Mouse (Mus musculus): Measurements from ENCODE around the gene Eif2b2. TPM values are rescaled to one million over a fixed set of nuclear protein-coding genes. Genes with fewer than 3 reads are reported as not detected.

Gene Eif2b2
- total RNA-seq, 2 experiments from 2014 or later, result 56.9 to 72.5 TPM

DNA sequence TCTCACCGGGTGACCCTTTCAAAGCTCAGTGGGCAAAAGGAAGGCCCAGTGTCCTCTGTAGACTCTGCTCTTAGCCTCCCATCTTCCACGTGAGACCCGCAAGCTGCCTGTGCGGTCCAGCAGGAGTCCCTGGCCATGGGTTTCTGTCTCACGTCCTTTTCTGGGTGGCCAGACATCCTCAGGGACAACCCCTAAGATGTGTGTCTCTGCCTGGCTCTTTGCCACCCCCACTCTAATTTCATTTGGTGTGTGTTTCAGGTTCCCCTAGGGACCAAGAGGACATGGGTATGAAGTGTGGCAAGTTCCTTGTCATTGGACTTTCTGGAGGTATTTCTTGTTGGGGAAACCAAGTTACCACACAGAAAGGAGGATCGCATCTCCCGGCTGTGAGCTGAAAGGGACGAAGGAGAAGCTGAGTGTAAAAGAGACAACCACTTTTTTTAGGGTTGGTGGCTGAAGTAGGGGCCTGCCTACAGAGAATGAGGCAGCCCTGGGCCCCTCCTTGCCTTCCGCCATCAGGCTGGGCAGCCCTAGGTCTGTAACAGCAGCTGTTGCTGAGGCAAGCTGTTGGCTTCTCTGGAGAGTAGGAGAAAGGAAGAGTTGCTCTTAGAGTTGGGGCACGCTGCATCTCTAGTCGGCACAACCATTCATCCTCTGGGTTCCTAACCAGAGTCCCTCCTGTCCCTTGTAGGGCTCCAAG is 25.2 kb upstream of the Eif2b2 start:
- no peak for DNase-seq (ENCODE audit: low spot score)

DNA sequence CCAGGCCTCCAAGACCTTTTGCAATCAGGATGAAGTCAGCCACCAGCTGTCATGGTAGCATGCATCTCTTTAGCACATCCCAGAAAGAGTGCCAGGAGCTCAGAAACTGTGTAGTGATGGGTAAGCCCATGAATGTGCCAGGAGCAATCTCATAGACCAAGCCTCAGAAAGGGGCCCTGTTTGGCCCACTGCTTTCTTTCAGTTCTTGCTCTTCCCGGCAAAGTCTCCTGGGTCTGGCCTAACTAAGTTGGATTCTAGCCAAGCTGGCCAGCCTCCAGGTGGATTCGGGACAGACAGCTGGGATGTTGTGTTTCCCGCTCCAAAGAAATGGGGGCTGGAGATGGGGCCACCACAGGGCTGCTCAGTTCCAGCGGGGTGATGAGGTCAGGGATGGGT is 24.7 kb upstream of the Eif2b2 start:
- DNase-seq (ENCODE audit: low spot score), result peak; percentile 91

DNA sequence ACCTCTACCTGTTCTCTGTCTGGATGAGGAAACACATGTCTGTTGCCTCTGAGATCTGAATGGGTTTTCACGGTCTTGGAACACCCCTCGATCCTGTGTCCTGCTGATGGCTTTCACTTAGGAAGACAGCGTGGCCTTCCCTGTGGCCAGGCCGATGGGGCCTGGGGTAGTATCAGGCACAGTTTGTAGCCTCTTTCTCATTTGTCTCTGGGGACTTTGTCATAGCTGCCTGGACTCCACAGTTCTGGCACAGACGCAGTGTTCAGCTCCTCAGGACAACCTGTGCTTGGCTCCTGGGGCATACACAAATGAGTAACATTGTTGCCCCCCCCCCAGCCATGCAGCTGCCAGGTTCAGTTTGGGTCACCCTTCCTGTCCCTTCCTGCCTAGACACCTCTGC is 24.2 kb upstream of the Eif2b2 start:
- peak; percentile 46 for DNase-seq (ENCODE audit: low spot score)

DNA sequence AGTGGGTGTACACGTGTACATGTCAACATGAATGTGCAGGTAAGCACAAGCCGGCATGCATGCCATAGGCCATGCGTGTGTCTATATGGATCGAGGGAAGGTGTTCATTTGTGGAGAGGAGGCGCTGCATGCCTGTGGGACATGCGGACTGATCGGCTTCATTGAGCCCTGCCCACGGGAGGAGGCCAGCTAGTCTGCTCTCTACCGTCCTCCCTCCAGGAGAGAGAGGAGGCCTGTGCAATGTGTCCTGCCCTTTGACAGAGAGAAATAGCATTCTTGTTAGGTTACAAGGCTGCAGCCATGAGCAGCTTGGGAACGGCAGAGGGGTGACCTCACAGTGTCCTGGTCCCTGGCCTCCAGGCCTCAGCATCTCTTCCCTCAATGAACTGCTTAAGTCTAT is 23.1 kb upstream of the Eif2b2 start:
- DNase-seq (ENCODE audit: low spot score), result no peak

DNA sequence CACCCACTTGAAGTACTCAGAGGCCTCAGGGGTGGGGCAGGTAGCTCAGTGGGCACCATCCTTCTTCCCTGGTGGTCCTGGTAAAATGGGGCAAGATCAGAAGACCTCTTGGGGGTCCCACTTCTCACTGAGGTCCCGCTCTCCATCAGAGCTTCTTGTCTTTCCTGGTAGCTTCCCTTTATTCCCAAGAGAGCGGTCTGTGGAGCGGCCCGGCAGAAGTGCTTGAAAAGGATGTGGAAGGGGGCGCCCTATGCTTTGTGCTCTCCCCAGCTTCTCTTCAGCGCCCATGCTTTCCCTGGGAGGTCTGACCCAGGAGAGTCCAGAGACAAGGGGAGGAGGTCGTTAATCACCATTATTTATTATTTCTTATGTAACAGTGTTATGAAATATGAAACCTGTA is 21.9 kb upstream of the Eif2b2 start:
- DNase-seq (ENCODE audit: low spot score), result no peak

DNA sequence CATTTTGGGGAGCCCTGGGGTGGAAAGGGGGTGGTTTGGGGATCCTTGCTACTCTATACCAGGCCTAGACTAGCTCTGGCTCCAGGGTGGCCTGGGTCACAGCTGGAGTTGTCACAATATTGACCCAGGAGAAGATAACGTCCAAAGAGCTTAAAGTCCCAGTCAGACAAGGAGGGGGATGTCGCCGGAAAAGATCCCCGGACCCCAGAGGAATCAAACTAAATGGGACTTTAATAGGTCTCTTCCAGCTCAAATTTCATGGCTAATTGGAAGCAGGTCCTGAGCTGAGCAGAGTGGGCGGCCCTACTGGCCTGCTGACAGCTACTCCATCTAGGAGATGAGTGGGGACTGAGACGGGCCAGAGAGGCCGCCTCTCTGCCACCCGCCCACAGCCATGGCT is 21.3 kb upstream of the Eif2b2 start:
- DNase-seq (ENCODE audit: low spot score), result no peak

DNA sequence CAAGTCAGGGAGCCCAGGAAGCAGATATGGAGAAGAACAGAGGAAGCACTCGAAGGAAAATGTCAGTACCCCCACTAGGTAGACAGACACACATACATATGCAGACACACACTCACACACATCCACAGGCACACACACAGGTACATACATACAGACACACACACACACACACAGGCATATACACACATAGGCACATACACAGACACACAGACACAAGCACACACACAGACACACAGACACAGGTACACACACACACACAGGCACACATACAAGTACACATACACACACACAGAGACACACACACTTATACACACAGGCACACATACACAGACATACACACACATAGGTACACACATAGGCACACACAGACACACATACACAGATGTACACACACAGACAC is 19.3 kb upstream of the Eif2b2 start:
- DNase-seq (ENCODE audit: low spot score), result no peak

DNA sequence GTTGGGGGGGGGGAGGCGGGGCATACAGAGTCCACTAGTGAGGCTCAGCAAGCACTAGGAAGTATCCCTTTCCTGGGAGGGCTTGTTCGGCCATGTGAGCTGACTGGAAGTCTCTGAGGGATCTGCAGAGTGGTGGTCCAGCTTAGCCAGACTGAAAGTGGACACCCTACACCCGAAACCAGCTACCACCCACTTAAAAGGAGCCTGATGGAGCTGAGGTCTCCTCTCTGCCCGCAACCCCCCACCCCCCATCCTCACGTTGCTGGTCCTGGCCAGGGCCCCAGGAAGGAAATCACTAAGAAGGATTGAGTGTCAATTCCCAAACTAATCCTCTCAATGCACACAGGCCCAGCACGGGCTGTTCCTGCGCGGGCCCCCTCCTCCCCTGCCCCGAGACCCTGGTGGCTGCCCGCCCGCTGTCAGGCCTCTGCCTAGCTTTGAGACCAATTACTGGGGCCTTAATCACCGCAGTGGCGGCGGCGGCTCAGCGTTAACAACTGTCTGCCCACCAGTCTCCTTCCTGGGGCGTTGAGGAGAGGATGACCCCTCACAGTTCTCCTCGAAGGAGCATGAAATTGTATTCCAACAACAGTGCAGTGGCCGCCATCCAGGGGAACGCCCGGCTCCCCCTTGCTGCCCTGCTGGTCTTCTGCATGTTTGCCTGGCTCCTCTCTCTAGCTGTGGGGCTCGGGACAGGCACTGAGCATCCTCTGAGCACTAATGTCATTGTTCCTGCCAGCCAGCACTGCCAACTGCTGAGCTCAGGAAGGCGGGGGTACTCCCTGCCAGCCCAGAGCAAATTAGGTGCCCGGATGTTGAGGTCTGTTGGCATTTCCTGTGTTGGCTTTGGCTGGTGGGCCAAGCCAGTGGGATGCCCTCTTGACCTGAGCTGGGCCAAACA is 18.1 kb upstream of the Eif2b2 start:
- no peak for DNase-seq (ENCODE audit: low spot score)

DNA sequence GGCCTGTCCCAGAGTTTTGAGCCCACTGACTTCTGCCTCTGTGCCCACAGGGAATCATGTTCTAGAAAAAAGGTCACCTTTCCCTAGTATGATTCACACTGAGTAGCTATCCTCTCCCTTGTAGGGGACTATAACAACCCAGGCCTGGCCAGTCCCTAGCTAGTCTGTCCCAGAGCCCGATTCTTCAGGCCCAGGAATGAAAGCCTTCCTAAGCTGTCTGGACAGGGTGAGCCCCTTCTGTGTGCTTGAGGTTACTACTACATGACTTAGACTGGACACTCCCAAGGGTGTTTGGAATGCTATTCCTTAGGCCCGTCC is 17.5 kb upstream of the Eif2b2 start:
- DNase-seq (ENCODE audit: low spot score), result no peak

DNA sequence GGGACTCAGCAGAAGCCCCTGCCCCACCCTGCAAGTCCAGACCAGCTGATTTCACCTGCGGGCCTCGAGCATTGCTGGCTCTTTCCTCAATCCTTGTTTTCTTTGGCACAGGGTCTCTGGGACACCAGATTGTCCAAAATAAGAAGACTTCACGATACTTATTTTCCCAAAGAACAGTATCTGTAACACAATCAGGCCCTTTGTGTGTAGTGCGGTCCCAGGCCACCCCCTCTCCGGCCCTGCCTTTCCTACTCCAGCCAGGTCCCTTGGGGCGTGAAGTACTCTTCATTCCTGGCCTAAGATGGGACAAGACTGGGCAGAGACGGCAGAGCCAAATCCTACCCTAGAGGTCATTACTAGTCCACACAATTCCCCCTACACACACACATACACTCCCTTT is 17.1 kb upstream of the Eif2b2 start:
- DNase-seq (ENCODE audit: low spot score), result no peak

DNA sequence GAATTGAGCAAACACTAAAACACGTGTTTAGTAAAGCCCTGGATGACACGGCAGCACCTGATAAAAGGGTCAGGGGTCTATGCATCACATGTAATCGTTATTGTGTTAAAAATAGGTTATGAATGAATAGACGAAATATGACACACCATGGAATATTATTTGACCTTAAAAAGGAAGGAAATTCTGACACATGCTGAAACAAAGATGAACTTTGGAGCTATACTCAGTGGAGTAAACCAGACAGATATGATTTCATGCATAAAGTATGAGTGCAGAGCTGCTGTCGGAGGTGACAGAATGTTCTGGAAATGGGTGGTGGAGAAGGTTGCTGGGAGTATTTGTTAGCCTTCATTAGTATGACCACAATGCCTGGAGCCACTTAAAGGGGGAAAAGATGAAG is 15.6 kb upstream of the Eif2b2 start:
- no peak for DNase-seq (ENCODE audit: low spot score)

DNA sequence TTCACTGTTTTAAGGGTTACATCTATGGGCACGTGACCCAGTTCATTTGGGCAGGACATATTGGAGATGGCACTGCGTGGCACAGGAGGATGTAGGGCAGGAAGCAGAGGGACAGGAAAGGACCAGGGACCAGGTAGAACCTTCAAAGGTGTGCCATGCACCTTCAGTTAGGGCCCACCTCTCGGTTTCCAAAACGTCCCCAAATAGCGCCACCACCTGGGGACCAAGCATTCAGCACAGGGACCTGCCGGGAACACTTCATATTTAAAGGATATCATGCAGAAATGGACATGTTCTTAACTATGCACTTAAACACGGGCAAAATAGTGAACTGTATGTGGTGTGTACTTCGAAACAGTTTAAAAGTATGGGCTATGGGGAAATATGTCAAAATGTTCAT is 15.2 kb upstream of the Eif2b2 start:
- DNase-seq (ENCODE audit: low spot score), result no peak

DNA sequence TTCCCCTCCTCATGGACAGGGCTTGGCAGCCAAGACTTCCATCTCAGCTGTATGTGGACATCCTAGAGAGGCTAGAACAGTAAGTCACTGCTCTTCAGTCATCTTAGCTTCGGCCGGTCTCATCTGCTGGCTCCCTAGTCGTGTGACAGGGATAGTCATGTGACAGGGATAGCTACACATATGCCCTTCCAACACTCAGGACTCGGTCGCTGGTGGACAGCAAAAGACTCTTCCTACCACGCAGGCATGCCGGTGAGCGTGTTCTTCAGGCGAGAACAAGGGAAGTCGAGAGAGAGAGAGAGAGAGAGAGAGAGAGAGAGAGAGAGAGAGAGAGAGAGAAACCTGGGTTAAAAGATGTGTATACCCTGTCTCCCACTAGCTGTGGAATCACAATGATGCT is 13.9 kb upstream of the Eif2b2 start:
- no peak for DNase-seq (ENCODE audit: low spot score)

DNA sequence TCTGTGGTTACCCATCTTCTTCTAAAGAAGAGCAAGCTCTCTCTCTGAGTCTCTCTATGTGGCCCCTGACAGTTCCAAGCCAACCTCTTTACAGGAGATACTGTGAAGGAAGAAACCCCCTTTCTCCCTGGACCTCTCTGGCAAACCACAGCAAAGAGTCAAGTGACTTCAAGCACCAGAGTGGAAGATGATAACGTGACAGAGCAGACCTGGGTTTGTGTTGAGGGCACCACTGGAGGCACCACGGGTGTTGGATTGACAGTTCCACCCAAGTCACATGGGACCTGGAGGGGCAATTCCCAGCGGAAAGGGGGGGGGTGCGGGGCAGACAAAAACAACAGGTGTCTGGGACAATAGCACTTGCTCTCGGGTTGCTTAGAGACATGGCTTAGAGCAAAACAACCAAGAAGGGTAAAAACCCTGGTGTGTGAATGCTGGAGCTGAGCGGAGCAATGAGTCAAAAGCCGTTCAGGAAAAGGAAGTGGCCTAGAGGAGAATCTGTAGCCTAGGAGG is 10.5 kb upstream of the Eif2b2 start:
- no peak for DNase-seq (ENCODE audit: low spot score)

DNA sequence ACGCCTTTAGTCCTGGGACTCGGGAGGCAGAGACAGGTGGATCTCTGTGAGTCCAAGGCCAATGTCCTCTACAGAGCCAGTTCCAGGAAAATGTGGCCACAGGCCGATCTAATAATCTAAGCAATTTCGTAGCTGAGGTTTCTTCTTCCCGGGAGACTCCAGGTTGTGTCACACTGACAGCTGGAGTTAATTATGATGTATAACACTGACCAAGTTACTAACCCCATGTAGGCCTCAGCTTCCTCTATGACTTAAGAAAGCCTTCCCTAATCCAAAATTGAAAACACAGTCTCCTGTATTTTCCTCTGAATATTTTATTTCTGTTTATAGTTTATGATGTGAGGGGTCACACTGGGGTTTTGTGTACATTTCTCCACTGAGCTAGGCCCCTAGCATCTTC is 4.2 kb upstream of the Eif2b2 start:
- DNase-seq (ENCODE audit: low spot score), result no peak

DNA sequence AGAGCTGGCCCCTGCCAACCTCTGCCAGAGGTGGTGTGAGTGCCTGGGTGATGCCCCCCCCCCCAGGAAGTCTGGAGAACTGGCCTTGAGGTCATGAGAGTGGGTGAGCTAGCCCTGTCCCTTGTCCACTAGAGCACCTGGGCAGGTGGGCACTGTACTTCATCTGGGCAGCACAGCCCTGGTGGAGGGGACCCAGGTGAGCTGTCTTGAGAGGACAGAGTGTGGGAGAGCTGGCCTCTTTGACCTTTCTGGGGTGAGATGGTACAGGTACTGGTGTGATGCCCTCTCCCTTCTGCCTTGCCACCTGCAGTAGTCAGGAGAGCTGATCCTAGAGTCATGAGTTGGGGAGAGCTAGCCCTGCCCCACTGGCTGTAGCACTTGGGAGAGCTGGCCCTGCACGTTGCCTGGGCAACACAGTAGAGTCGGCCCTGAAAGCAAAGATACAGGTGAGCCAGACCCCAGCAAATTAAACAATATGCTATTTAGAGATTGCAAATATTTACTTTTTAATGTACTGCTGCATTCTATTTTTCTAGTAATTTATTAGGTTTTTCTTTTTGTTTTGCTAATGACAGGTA is 1.5 kb upstream of the Eif2b2 start:
- DNase-seq (ENCODE audit: low spot score), result no peak

DNA sequence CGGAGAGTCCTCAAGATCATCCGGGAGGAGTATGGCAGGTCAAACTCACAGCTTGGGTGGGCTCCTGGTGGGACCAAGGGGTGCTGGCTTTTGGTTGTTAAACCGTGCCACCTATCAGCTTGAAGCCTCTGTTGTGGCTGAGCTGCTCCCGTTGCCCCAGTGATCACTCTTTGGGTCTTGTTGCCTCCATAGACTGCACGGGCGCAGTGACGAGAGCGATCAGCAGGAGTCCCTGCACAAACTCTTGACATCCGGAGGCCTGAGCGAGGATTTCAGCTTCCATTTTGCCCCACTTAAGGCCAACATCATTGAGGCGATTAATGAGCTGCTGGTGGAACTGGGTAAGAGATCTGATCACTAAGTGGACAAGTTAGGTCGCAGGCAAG is 617 bp downstream of the Eif2b2 start:
- no peak for DNase-seq (ENCODE audit: low spot score)

DNA sequence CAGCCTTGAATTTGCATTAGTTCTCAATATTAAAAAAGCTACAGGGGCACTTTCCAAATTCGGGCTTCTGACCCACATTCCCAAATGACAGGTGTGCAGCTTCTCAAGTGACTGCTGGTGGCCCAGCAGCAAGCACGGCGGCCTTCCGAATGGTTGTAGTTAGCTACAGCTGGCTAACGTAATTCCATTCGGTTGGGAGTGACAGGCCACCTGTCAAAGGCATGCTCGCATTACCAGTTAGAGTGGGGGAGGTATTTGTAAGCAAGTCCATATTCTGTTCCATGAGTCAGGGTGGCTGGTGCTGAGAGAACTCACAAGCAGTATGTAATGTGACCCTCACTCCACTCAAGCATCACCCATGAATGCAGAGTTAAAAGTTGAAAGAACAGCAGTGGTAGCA is 7.9 kb downstream of the Eif2b2 start:
- peak; percentile 59 for DNase-seq (ENCODE audit: low spot score)

DNA sequence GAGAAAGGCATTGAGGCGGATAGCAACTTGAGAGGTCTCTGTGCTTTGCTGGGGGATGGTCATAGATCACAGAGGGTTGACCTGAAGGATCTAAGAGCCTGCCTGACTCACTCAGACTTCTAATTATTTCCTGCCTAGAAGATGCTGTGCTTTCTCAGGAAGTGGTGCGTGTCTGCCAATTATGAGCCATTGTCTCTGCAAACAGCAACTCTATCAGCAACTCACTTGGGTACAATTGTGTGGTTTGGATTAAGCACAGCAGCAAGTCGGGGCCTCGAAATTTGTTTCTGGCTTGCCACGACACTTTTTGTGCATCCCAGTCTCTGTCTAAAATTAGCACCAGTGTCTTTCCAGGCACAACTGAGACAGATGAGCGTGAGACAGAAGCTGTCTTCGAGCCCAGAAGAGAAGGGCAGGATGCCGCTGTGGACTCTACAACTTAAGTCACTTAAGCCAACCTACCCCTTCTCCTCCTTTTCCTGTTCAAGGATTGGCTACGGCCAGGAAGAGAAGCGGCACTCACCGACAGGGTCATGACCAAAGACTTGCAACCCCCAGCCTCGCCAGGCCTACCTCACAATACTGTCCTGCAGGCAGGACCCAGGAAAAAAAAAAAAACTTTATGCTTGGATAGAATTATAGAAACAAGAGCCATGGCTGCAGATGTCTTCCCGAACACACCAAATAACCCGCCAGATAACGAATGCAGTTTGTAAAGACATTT is 8.8 kb downstream of the Eif2b2 start:
- peak; percentile 19 for DNase-seq (ENCODE audit: low spot score)

DNA sequence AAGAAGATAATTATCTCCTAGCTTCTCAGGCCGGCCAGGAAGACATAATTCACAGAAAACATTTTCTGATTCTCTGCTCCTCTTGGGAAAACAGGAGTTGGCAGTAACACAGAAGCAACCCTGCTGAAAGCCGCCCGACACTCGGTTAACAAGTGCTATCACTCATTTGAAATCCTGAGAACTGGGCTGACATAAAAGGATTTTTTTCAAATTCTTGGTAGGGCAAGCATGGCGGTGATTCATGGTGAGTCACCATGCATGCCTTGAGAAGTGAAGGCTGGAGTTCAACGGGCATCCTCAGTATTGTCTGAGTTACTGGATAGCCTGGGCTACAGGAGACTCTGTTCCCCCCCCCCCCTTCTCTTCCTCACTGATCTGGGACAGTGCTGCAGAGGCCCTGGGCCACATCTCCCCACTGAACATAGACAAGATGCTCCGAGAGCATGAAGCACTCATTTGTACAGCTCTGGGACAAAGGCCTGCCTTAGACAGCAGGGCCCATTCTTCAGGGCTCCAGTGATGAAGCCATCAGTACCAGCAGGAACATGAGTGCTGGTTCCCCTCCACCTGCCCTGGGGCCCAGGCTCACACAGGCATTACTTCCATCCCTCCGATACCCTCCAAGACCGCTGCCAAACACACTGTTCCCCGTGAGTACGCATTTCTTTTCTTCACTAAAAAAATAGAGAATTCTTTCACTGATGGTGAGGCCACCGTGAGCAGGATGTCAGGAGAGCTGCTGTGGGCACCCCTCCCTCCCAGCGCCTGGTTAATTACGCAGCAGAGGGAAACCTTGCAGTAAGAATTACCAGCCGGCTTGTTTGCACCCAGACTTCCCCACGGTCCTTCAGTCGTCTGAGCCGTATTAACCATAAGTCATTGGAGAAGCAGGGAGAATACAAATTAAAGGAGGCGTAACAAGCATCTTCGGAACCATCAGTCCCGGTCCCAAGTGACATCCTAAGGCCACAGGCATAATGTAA is 14.4 kb downstream of the Eif2b2 start:
- DNase-seq (ENCODE audit: low spot score), result no peak

DNA sequence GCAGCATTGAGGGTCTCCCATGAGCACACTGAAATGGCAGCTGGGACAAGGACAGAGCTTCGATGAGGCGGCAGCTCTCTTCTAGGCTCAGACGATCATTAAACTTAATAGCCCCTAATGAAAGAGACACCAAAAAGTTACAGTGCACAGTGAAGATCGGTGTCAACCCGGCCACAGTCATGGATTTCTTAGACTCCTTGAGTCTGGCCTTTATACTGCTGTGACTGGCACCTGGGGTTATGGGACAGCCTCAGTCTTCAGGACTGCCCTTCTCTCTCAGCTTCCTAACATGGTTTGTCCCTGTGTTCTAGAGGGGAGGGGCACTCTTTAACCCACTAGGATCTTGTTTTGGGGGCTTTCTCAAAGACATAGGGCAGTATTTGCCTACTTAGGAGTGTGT is 18.3 kb downstream of the Eif2b2 start:
- no peak for DNase-seq (ENCODE audit: low spot score)
